Mouse (Mus musculus) granulocyte monocyte progenitor cell, adult 5-6 weeks (primary cell): ENCODE results near the gene Fam189a2. TPM values are rescaled to one million over a fixed set of nuclear protein-coding genes. Genes with fewer than 3 reads are reported as not detected.
A peak's percentile ranks its signal among the peaks of the same experiment; 100 is the strongest.

Source experiments
- ATAC-seq: replicated peaks from 2 replicates; pipeline ENCODE4 v1.8.0; 2016; ENCODE audit warnings: mild to moderate bottlenecking, moderate TSS enrichment, inconsistent platforms; ENCODE audit not compliant: poor library complexity, severe bottlenecking
- total RNA-seq, 2 experiments: library from RNA; stranded (forward) in 1 of 2; stranded (reverse) in 1 of 2; fragments of 200-712, 200-1000 nt in 1 of 2; fragments of >200 nt in 1 of 2; fragmentation: Nextera tagmentation in 1 of 2; gene quantifications; 2 replicates each; pipeline ENCODE4 v1.2.3; 2014 to 2017

Fam189a2 gene
- total RNA-seq, 2 experiments from 2014 or later, result not detected

DNA sequence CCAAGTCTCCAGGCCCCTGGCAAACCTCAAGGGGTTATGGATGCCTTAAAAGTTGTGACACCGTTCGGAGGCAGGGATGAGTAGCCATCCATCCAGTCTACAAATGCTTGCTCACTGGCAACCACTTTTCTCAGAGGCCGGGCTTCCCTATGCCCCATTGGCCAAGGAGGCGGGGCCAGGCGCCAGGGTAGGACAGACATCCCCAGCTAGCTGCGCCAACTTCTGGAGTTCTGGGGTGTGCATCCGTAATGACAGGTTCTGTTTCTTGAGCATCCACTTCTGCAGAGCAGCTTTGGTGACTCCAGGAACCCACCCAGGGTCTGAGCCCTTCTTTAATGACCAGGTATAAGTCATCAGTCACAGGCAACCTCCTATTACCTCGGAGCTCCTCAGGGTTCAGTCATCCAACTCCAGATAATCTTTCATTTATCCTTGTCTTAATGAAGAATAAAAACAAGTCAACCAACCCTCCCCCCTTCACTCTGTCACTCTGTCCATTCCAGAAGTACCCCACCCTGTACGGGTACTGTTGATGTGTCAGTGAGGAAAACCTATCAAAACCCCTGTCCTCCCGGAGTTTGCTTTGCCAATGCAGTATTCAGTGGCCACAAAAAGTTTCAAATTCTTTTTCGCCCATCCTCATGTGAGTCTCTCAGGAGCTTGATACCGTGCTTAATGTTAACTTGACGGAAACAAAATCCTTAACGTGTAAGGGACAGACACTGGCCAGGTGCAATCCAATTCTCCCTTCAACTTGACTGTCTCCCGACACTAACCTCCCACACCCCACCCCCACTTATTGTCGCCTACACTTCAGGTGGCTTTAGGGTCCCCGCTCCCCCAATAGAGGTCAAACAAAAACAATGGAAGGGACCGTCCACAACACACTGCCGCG, 956 bp downstream of the Fam189a2 start:
- ATAC-seq, result no peak

GRCm38 (mm10) chr19:24025876-24026275, 4.9 kb downstream of the Fam189a2 start:
- no peak for ATAC-seq

GRCm38 (mm10) chr19:24024667-24025066, 6.2 kb downstream of the Fam189a2 start:
- ATAC-seq, result no peak

DNA sequence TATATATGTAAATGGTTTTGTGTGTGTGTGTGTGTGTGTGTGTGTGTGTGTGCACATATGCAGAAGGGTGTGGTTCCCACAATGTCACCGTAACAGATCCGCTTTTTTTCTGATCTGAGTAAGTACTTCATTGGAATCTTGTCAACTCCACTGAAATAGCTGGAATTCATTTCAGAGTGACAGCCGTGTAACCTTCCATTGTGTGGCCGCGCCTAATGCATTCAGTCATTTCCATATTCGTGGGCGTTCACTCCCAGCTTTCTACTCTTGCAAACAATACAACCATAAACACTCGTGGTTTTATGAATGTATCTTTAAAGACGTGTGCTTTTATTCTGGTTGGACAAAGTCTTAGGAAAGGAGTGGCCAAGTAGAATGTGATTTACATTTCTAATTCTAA, 6.7 kb downstream of the Fam189a2 start:
- no peak for ATAC-seq

- no peak for ATAC-seq
Measured at GRCm38 (mm10) chr19:24023351-24023750, 7.5 kb downstream of the Fam189a2 start.

DNA sequence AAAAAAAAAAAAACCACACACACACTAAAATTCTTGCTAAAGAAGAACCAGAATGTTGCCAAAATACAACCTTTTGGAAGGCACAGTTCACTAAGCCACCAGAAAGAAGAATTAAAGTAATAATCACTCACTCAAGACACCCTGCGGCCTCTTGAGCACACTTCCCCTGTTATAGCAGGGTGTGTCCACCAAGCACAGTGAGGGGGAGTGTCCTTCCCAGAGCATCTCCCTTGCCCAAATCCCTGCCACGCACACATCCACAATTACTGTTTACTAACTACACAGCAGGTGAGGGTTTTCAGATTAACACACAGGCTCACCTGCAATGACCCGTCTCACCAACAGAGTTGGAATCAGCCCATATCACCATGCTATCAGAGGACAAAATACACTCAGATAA, 8.0 kb downstream of the Fam189a2 start:
- peak; percentile 53 for ATAC-seq

- peak; percentile 94 for ATAC-seq
Measured at GRCm38 (mm10) chr19:24022301-24022700, 8.5 kb downstream of the Fam189a2 start.

DNA sequence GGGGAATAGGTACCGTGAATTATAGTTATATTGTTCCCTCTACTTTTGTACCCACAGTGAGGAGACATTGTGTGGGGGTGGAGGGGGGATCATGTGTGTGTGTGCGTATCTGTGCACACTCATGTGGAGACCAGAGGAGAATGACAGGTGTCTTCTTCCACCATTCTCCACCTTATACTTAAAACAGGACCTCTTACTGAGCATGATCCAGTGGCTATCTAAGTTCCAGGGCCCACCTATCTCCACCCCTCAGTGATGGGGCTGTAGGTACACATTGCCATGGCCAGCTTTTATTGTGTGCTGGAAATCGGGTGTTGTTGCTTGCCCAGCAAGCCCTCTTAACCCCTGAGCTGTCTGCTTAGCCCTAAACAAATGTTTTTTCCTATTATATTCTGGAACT, 10.1 kb downstream of the Fam189a2 start:
- no peak for ATAC-seq

GRCm38 (mm10) chr19:24019609-24020008, 11.2 kb downstream of the Fam189a2 start:
- no peak for ATAC-seq

- ATAC-seq, result no peak
Measured at GRCm38 (mm10) chr19:24018396-24018795, 12.4 kb downstream of the Fam189a2 start.

DNA sequence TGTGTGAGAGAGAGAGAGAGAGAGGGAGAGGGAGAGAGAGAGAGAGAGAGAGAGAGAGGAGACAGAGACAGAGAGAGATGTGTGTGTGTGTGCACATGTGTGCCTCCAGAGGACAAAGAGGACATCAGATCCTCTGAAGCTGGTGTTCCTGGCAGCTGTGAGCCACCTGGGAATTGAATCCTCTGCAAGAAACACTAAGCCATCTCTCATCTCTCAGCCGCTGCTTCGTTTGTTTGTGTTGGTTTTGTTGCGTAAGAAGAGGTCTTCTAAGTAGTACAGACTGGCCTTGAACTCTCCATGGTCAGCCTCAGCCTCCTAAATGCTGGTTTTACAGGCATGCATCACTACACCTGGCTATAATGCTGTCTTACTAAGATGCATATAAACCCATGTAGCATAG, 12.9 kb downstream of the Fam189a2 start:
- ATAC-seq, result no peak

DNA sequence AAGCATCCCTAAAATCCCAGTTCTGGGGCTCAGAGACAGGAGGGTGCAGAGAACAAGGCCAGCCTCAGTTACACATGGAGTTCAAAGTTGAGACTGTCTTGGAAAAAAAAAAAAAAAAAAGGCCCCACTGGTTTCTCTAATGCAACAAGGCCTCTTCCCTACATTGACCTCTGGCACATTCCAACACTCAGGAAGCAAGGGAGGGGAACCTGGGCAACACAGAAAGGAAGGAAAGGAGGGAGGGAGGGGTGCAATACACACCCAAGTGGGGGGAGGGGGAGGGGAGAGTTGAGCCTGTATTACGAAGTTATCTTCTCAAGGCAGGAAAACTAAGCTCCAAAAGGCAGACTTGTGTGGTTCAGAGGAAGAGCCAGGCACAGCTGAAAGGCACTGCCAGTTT, 13.4 kb downstream of the Fam189a2 start:
- ATAC-seq, result no peak

GRCm38 (mm10) chr19:24016706-24017386, 14.0 kb downstream of the Fam189a2 start:
- ATAC-seq, result peak; percentile 72

- no peak for ATAC-seq
Measured at GRCm38 (mm10) chr19:24013241-24013640, 17.6 kb downstream of the Fam189a2 start.

DNA sequence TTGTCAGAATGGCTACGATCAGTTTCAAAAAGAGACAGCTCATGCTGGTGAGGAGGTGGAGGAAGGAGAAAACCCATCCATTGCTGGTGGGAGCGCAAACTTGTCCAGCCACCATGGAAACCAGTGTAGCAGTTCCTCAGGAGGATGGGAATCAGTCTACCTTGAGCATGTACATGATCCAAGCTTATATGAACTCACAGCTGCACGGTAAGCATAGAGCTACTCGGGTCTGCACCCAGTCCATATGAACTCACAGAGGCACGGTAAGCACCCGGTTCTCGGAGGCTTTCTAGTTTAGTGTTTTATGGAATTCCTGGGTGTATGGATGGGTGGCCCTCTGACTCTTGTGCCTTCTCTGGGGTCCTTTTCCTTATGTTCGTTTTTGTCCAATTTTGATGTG, 18.3 kb downstream of the Fam189a2 start:
- ATAC-seq, result no peak

- no peak for ATAC-seq
Measured at GRCm38 (mm10) chr19:24007638-24008360, 23.0 kb downstream of the Fam189a2 start.

DNA sequence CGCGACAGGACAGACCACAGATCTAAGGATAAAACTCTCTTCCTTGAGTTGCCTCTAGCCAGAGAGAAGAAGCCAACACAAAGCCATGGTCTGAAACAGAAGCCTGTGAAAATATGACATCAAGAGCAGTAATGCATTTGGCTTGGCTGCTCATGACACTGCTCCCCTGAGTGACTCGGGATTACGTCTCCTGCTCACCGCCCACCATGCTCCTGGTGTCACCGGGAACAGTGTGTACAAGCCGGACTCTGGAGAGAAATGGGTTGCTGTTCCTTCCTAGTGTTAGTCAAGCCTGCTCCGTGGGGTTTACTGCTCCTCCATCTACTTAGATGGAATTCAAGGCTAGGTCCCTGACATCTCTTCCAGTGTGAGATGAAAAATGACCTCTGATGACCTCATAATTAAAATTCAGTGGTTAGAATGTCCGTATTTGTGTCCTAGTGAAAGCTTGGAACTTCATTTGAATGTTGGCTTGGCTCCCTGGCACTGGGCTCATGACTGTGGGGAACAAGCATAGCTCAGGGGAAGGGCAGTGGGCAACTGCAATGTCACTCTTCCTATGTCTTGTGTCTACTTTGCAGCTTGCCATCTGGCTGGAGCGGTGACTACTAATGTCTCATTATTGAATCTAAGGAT, 23.7 kb downstream of the Fam189a2 start:
- ATAC-seq, result no peak

GRCm38 (mm10) chr19:23995766-23996399, 34.9 kb downstream of the Fam189a2 start:
- ATAC-seq, result no peak

DNA sequence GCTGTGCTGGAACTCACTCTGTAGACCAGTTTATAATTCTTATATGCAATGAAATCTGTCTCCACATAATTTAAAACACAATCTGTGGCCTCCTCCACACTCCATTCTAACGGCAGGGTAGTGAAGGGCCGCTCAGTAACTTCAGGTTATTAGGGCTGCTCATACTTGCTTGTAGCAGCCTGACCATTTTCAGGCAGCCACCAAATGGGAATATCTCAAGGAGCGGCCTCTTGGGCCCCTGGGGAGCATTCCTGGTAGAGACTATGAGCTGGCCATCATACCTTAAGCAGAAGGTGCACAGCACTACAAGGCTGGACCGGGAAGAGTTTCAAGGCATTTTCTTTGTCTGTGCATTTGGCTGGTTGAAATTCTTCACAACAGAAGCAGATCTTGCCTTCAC, 42.7 kb downstream of the Fam189a2 start:
- ATAC-seq, result no peak

GRCm38 (mm10) chr19:23987291-23987690, 43.5 kb downstream of the Fam189a2 start:
- no peak for ATAC-seq
